Mouse (Mus musculus) megakaryocyte progenitor cell, adult 5-6 weeks (primary cell): ENCODE measurements around the gene Mrap2. TPM values are rescaled to one million over a fixed set of nuclear protein-coding genes. Genes with fewer than 3 reads are reported as not detected.

Experiments used
- ATAC-seq: replicated peaks from 2 replicates; pipeline ENCODE4 v1.8.0; 2016; ENCODE audit warnings: mild to moderate bottlenecking, moderate TSS enrichment, inconsistent platforms; ENCODE audit not compliant: poor library complexity
- total RNA-seq, 2 experiments: library from RNA; stranded (forward) in 1 of 2; stranded (reverse) in 1 of 2; fragments of 157-497, 149-512 nt in 1 of 2; fragments of 200-1000 nt in 1 of 2; gene quantifications; 2 replicates each; pipeline versions ENCODE4 v1.2.3 to v1.2.4; 2015 to 2017

Gene Mrap2
- total RNA-seq (2015) (not detected in 2 replicates), total RNA-seq (2017) (not detected in 2 replicates)

- peak; percentile 87 for ATAC-seq
Measured at GRCm38 (mm10) chr9:87144106-87144505, at the start of gene Mrap2. Gene Mrap2, plus strand, starts transcription at chr9:87144306.

DNA sequence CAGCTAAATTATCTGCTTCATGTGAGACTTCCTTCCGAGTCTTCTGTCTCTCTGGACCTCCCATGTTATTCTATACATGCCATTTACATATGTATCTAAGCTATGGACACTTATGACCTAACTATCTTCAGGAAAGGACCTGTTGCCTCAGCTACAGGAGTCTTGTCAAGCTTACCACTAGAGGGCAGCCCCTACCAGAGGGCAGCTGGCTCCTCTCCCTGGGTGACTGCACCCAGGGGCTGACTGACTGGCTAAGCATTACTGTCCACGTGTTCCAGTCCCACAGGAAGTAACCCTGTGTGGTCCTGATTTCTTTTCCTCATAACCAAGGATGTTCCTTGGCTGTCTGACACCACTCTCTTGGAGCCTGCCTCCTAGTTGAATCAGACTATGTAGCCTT is 46.1 kb upstream of the Mrap2 start:
- peak; percentile 69 for ATAC-seq

DNA sequence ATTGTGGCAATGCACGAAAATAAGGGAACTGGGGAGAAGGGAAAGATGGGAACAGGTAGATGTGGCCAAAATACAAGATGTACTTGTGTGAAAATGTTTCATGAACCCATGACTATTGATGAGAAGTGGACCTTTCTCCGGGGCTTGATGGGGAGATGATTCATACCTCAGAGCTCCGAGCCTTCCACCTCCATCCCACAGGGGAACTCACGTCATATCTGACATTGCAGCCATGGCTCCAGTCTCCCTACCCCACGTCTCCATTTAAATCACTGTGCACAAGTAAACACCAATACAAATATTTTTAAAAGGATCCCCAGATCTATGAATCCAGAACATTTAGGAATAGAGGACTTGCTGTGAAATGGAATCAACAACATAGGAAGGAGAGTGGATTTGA is 29.1 kb upstream of the Mrap2 start:
- no peak for ATAC-seq

DNA sequence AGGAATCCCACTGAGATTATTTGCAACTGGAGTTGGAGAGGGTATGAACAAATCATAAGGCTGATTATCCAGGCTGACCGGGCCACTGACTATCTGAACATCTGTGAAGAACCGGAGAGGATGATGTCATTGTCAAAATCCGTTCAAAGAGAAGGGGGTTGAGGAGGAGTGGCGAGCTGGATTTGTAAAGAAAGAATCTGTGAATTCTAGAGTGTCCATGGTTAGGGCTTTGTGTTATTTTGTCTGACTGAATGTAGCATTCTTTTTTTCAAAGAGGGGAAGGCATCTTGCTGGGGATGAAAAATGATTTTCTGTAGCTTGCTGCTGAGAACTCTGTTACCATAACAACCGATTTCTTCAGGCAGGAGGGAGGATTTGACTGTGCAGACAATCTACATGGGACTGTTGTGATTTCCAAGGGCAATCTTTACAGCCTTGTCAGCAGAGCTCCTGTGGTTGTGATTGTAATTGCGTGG is 28.6 kb upstream of the Mrap2 start:
- no peak for ATAC-seq

DNA sequence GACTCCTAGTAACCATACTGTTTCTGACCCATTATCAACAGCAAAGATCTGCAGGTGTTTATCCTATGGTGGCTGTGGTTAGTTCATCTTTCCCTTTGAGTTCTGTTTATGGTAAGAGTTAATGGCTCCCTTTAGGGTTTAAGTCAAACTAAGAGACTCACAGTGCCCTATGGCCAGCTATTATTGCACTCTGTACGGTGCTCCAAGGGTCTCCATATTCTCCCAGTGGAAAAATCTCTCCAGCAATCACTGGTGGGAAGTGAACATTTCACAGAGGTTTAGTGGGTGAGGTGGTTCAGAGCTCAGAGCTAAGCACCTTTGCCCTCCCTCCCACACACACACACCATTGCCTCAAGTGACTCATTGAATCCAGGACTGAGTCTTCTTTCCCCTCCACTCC is 28.1 kb upstream of the Mrap2 start:
- no peak for ATAC-seq

- no peak for ATAC-seq
Measured at GRCm38 (mm10) chr9:87118996-87119395, 25.1 kb upstream of the Mrap2 start.

DNA sequence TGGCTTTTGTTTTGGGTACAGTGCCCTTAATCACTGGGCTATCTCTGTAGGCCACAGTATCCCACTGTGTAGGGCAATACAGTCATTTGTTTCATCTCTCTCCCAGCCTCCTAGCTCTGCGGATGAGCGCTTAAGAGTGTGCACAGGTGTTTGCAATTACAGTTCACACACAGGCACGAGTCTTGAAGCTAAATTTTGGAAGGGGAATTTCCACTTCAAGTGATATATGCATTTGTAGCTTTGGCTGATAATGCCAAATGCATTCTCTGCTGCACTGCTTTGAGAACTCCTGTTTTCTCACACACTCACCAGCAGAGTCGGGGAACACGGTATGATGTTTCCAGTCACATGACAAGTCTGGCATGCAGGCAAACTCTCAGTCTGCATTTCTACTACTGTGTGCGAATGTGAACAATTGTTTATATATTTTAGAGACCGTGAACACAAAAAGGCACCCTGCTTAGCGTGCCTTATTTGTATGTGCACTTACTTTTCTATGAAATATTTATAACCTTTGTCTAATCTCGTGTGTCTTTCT is 22.1 kb upstream of the Mrap2 start:
- ATAC-seq, result no peak

DNA sequence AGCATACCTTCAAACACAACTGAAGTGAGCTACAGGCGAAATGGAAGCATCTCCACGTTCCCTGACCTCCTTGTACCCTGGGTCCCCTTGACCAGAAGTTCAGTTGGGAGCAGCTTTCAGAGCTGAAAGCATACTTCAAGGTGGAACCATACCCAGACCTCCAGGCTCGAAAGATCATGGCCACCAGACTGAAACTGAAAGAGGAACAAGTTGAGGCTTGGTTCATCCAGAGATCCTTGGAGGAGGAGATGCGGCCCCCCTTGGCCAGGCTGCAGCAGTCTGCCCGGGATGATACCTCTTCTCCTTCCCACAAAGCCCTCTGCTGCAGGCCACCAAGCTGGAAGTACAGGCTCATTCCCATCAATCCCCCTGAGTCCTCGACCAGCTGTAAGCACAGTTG is 17.1 kb upstream of the Mrap2 start:
- ATAC-seq, result 0 out of 2 replicates have a peak, but pooled peaks have one; percentile 31

DNA sequence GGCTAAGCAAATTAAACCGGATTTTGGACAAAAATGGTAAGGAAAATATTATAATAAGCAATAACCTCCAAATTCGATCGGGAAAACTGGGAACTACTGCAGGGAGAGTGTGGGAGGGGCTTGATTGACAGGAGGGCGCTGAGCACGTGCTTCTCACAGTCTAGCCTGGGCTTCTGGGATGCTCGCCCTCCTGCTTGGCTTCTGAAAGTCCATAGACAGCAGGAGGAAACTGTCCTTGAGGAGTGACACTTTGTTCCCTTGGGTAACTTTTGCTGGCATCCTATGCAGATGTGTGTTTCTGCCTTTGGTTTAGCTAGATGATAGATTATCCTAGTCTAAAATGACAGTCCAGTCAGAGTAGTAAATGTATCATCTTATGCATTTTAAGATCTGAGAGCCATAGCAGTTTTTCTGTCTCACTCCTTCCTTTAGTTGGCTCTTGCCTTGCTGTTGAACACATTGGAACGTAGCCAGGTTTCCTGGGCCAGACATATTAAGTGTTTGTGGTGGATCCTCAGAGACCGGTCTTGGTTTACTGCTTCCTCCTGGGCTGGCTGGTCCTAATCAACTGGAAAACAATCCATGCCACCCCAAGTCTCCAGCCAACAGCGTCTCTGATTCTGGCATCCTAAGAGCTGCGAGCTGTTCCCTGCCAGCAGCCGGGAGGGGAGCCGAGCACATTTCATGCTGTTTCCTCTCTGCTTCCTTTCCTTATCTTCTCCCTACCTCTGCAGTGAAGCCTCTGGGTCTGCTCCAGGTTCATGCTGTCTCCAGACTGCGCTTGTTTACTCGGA is 8.1 kb upstream of the Mrap2 start:
- ATAC-seq, result no peak

- ATAC-seq, result no peak
Measured at GRCm38 (mm10) chr9:87143076-87143475, 1.0 kb upstream of the Mrap2 start.

DNA sequence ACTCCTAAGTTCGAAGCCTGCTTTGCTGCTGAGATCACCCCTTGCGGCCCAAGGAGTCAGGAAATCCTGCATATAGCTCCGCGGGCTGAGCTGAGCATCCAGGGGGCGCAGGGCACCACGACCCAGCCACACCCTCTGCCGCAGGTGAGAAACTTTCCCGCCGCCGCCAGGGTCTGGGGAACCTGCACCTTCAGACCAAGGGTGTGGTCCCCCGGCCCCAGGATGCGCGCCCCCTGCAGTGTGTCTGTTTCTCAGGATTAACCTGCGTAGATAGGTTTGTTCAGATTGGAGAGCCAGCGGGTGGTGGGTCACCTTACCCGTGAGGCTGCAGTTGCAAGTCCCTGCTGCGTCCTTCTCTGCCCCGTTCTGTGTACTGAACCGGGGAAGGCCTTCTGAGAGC is 426 bp downstream of the Mrap2 start:
- ATAC-seq, result peak; percentile 20

DNA sequence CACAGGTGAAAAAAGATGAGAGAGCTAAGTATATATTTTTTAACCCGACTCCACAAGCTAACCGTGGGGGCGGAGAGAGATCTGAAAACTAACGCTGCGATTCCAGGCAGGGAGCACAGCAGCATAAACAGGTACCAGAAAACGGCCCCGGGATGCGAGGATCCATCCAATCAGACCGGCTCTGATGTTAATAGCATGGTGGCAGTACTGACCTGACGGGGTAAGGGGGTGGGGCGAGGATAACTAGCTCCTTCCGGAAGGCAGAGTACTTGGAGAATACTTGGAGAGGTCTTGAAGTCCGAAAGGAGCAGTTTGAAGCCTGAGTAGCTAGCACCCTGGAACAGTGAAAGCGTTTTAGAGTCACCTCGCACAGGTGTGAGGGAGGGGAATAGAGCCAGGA is 1.1 kb downstream of the Mrap2 start:
- ATAC-seq, result no peak

DNA sequence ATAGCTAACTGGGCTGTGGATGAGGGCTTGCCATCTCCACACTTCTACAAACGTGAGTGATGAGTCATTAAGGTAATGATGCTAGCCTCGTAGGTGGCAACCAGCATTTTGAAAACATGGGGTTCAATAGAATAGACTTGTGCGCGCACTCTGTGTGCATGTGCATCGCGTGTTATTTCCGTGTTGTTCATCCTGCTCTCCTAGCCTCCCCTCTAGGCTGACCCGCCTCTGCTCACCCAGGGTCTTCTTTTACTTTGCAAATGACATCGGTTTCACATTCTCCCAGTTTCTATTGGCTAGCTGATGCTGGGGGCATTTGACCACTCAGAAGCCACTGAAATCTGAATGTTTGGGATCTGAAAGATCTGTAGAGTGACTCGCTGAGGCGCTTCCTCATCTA is 1.6 kb downstream of the Mrap2 start:
- ATAC-seq, result no peak

DNA sequence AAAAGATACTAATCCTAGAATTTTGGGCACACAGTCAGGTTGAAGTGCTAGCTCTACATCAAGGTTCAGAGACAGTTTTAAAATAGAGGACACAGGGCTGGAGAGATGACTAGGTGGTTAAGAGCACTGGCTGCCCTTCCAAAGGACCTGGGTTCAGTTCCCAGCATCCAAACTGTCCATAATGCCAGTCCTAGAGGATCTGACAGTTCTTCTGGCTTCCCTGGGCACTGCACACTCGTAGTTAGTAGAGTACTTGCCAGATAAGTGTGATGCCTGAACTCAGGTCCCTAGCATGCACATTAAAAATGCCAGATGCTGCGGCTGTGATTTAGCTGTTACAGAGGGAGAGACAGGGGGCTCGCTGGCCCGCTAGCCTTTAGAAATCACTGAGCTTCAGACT is 2.3 kb downstream of the Mrap2 start:
- no peak for ATAC-seq

DNA sequence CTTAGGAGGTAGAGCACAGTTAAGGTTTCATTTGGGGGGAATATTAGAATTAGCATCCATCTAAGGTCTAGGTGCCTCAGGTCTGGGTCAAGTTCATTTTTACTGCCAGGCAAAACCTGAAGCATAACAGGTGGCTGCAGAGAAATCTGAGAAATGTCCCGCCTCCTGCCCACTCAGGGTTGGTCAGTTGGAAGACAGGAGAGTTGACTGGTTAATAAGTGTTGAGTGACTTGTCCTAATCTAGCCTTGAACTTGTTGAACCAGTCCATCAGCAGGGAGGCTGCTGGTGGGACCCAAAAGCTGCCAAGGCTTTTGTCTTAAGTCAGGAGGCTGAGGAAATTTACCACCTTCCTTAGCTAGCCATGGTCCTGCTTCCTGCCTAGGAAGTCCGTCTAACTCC is 3.8 kb downstream of the Mrap2 start:
- no peak for ATAC-seq

GRCm38 (mm10) chr9:87152641-87153325 is 8.7 kb downstream of the Mrap2 start:
- no peak for ATAC-seq

DNA sequence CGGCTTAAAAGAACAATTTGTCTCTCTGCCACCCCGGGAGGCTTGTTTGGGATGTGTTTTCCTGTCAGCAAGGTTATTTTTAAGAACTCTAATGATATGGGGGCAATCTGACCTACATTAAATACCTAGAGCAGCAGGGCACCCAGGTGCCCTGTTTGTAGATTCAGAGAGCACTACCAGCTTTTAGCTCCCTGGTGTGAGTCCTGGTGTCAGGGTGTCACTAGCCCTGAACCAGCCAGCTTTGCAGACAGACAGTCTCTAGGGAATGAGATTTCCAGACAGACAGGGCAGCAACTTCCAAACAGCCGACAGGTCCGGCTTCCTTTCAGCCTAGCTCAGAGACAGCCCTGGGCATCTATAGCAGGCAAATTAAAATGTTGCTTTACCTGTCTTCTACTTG is 18.5 kb downstream of the Mrap2 start:
- ATAC-seq, result no peak

DNA sequence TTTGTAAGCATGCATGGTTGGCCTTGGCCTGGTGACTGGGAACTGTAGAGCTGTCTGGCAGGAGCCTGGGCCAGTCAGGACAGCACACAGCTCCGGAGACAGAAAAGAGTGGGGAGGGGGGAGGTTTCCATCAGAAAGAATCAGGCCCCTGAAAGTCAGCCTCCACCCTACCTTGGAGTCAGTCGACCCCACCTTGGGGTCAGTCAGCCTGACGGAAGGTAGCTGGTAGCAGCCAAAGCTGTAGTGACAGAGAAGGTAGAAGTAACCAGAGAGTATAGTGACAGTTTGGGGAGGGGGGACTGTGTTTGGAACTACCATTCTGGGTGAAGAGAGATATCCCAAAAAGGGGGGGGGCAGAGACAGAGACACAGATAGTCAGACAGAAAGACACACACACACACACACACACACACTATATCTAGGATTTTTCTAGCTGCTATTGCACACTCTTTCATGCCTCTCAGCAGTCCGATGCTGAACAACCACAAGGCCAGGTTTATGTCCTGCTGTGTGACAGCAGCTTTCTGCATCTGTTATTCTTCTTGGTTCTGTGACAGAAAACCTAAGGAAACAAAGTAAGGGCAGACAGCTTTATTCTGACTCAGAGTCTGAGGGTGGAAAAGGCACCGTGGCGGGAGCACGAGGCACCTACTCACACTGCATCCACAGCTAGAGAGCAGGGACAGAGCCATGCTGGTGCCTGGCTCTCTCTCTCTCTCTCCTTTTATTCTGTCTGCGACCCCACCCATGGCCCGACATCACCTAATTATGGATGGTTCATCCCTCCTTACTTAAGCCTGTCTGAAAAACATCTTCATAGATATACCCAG is 23.1 kb downstream of the Mrap2 start:
- ATAC-seq, result no peak

DNA sequence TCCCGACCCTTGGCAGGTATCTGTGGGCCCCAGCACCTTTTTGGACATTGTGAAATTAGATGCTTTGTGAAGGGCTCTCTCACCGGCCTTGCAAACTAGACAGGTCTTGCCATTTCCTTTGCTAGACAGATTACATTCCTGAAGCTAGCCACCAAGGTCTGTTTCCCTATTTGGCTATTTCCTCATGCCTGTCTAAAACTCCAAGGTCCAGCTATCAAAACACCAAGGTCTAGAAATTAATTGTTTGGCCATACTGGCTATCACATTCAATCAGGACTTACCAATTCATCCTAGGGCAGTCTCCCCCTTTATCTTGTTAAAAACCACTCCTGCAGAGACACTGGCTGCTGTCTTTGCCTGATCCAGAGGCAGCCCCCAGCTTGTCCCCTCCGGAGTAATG is 23.9 kb downstream of the Mrap2 start:
- no peak for ATAC-seq

- ATAC-seq, result no peak
Measured at GRCm38 (mm10) chr9:87169144-87169543, 25.0 kb downstream of the Mrap2 start.

DNA sequence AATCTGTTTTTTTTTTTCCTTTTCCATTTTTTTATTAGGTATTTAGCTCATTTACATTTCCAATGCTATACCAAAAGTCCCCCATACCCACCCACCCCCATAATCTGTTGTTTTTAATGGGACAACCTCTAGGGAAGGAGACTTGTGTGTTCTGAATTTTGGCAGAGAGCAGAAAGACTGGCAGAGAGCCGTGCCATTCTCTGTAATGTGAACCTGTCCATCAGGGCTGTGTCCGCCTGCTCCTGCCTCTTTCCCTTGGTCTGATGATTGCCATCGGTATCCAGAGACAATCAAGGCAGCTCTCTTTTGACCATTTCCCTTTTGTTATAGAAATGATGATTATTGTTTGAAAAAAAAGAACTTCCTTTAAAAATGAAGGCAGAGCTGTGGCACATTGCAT is 26.8 kb downstream of the Mrap2 start:
- ATAC-seq, result no peak
